Mouse (Mus musculus) frontal cortex, adult 2 months (tissue): ENCODE results near the gene Slc4a4. TPM values are rescaled to one million over a fixed set of nuclear protein-coding genes. Genes with fewer than 3 reads are reported as not detected.
A peak's percentile ranks its signal among the peaks of the same experiment; 100 is the strongest.
"Not testable (repeated sequence)": the region's sequence is repeated elsewhere in the genome, so short reads cannot be mapped to it uniquely, and the experiment has no call there.

ENCODE experiments used
- DNase-seq, 2 experiments: peaks; one replicate each; pipeline ENCODE4 v3.0.0; 2022; ENCODE audit warnings: low spot score in 1 of 2; ENCODE audit errors: extremely low spot score in 1 of 2
- polyA plus RNA-seq: library from polyadenylated mRNA; depleted of rRNA; stranded (reverse); fragments of >200 nt; gene quantifications from 2 replicates; pipeline ENCODE4 v1.2.3, GENCODE M21; 2012

Gene Slc4a4
- polyA plus RNA-seq, 1 experiment, result 73.9 TPM

DNA sequence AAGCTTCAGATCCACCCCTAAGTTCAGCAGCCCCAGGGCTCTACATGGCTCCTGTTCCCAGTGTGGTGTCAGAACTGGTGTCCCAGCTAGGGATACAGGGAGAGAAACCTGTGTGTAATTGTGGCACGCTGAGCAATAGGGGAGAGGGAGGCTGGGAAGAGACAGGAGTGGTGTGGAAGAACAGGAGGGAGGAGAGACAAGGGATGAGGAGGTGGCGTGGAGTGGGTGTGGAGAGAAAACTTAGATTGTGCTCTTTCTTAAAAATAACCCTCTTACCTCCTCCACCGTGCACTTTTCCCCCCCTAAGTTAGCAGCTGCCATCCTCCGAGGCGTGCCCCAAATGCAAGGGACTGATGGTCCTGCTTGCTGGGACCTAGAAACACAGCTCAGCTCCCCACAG lies 72.3 kb downstream of the Slc4a4 start:
- peak; percentile 71 to 74 for DNase-seq

DNA sequence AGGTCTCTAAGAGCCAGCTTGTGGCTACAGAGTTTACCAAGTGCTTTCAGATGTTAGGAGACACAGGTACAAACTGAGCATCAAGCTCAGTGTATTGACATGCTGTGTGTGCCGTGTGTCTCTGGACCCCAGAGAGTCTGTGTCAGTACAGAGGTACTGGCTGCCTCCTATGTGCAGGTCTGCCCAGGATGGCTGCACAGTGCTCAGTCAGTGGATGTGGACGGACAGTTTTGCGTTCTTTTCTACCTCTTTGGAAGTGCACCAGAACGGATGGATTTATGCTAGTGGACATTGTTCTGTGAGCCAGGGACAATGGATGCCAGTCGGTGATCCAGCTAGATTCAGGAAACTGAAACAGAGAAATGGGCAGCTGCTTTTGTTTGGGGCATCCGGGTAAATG lies 72.8 kb downstream of the Slc4a4 start:
- no peak for DNase-seq

DNA sequence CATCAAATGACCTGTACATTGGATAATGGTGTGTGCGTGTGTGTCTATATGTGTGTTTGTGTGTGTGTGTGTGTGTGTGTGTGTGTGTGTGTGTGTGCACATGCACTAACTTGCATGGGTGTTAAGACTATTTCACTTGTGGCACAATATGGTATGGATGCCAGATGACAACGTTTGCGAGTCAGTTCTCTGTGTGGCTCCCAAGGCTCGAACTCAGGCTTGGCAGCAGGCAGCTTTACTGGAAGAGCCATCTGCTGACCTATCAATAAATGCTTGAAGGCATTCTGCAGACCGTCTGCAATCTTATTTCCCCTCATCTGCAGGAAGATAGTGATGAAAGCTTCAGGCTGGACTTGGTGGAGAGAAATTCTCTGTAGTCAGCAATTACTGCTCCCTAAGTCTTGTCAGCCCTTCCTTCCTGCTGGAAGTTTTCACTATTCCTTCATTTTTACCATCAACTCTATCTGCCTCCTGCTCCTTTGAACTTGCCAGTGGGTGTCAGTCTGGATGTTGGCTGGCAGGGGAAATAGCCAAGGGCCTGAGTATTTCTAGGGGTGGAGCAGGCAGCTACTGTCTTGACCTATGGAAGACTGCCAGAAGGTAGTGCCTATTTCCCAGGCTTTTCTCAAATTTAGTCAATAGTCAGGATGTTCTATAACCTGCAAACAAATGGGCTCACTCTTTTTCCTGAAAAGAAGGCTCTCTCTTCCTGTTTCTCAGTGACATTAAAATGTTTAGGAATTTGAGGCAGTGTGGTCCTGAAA lies 73.9 kb downstream of the Slc4a4 start:
- no peak for DNase-seq

DNA sequence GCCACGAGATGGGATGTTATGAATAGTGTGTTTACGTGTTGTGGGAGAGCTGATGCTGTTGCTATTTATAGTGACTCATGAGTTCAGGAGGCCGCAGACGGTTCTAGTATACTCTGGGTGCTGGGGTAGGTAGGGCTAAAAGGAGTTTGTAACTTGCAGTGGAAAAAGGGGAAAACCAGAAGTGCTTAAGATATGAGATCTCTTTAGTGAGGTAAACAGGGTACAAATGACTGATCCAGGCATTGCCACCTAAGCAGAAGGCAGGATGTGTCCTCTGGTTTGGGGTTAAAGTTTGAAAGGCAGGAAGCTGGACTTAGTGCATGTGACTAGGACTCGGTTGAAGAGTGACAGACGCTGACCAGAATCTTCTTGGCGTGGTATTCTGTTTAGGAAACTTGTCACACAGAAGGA lies 74.7 kb downstream of the Slc4a4 start:
- no peak for DNase-seq

DNA sequence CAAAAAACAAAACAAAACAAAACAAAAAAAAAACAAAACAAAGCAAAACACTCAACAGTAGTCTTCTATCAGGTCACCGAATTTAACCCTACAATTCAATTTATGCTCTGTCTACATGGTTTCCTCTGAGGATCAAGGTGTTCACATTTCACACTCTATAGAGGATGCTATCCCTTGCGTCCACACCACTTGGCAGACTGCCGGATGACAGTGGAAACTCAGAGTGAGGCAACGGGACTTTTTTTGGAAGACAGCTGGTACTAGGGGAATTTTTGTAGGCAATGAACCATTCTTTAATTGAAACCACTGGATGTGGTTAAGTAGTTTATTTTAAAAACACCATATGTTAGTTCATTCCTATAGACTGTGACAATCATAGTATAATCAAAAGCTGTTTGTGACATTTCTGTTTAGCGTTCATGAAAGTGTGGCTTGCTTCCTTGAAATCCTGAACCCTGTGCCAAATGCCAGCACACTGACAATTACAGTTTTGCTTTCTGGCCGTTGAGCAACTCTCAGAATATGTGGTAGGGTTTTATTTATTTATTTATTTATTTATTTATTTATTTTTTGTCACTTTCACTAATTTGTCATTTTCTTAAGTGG lies 78.2 kb downstream of the Slc4a4 start:
- no peak for DNase-seq

DNA sequence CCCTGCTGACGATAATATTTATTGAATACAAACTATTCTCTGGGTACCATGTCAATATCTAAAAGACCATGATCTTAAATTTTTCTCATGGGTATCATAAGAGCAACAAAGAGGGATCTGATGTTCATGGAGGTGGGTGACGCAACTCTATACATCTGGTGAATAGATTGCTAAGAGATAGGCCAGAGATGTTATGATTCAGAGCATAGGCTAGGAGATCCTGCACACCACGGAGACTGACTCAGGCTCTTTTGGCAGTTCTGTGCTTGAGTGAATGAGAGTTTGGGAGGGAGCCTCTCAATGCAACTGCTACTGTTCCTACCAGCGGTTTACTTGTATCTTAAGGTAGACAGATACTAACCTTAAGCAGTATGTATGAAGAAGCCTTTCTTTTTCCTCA lies 79.9 kb downstream of the Slc4a4 start:
- no peak for DNase-seq

DNA sequence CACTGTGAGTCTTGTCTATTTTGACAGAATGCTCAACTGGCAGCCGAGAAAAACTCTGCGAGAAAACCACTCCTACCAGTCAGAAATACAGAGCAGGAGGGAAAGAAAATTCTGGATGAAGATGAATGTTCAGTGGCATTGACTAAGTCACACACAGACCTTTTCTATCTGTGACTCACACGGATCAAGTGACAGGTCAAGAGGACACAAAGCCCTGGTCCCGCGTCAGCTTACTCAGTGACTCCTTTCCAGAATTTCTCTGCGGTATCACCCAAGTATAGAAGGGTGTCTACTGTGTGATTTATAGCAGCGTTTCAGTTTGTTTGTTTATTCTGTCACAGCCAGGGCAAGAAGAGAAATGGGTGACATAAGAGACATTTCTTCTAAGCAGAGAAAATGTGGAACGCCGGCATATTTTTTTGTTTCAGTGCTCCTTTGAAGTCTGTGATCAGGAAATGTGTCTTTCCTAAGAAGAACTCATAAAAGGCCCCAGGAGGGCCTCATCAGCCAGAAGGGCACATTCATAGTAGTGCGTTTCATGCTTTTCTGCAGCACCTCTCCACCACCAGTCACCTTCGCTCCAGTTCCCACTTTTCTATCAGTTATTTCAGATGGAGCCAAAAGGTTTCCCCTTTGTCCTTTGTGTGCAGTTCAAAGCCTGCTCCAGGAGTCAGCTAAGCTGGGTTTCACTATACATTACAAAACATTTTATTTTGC lies 82.5 kb downstream of the Slc4a4 start:
- DNase-seq, result no peak

DNA sequence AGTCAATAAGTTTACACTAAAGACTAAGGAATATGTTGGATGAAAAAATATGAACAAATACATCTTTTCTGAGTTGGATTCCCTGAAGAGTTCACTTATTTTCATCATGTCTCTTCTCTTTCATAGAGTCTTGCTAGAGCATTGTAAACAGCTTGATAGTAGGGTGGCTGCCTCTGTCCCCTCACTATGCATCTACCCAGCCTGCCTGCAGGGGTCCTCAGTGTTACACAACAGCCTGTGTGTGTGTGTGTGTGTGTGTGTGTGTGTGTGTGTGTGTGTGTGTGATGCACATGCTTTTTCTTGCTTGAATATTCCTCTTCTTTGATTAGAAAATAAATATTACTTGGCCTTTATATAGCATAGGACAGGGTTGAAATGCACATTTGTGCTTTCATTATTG lies 84.9 kb downstream of the Slc4a4 start:
- DNase-seq, result no peak

DNA sequence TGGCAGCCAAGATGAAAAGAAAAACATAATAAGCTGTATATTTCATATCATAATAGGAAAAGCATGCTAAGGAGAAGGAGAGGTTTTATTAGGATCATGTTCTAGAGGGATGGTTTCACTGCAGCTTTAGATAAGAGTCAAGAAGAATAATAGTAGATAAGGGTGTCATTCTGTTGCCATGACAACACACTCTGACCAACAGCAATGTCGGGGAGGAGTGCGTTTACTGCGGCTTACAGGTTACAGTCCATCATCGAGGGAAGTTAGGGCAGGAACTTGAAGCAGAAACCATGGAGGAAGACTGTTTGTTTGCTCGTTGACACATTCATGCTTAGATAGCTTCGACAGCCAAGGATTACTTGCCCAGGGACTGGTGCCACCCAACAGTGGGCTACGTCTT lies 85.7 kb downstream of the Slc4a4 start:
- DNase-seq, result no peak

DNA sequence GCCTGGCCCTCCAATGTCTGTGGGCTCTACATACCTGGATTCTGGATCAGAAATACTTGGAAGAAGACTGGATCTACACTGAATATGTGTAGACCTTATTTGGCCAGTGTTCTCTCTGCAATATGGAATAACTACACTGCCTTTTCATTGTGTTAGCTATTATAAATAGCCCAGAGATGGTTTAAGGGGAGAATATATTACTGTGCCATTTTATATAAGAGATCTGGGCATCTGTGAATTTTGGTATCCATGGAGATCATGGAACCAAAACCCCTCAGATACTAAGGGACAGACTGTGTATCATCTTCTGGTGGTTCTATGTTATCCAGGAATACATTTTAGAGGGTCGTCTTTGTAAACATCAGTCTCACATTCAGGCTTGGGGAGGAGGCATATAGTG lies 86.5 kb downstream of the Slc4a4 start:
- DNase-seq, result no peak

DNA sequence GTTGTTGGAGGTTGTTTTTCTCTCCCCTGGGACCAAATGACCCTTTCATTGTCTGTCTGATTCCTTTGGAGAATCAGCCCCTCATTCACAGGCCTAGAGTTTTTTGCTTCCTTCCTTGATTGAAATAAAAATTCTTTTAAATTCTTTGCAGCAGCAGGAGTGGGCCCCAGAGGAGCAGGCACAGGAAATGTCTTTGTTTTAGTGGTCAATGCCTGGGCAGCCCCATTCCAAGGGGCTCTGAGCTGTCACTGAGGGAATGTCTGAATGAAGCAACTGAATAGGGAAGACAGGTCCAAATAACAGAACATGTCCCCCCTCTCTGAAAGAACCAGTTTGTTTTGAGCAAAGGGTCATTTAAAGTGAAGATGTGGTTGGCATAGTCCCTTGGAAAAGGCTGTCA lies 89.1 kb downstream of the Slc4a4 start:
- DNase-seq, result no peak

DNA sequence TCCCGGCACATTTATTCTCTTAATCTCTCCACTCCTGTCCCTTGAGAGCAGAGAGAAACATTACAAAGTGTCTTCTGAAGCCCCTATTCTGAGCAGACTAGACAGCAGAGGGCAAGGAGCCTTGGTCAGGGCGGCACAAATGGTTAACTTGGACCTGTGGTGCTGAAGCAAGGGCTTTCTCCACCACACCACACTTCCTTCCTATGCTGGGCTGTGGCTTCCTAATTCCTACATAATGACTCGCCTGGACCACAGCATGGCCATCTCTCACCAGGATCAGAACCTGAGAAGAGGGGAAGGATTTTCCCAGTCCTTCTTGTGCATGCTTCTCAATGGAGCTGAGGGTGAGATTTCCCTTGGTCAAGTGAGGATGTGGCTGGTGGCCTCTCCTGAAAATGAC lies 89.8 kb downstream of the Slc4a4 start:
- DNase-seq, result no peak

DNA sequence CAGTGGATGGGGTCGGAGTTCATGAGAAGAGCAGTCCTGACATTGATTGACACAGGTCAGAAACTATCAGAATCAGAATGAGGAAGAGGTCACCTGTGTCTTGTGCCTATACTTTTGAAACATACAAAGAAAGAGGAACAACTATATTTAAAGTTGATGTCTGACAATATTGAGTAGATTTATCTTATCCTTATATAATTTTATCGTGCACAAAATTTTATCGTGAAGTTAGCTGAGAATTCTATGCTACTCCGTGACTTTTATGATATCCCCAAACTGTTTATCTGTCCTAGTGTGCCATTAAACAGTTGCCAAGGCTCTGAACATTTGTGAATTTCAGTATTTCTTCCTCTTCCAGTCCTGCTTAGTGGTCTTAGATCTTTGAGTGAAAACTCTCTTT lies 94.1 kb downstream of the Slc4a4 start:
- no peak for DNase-seq

DNA sequence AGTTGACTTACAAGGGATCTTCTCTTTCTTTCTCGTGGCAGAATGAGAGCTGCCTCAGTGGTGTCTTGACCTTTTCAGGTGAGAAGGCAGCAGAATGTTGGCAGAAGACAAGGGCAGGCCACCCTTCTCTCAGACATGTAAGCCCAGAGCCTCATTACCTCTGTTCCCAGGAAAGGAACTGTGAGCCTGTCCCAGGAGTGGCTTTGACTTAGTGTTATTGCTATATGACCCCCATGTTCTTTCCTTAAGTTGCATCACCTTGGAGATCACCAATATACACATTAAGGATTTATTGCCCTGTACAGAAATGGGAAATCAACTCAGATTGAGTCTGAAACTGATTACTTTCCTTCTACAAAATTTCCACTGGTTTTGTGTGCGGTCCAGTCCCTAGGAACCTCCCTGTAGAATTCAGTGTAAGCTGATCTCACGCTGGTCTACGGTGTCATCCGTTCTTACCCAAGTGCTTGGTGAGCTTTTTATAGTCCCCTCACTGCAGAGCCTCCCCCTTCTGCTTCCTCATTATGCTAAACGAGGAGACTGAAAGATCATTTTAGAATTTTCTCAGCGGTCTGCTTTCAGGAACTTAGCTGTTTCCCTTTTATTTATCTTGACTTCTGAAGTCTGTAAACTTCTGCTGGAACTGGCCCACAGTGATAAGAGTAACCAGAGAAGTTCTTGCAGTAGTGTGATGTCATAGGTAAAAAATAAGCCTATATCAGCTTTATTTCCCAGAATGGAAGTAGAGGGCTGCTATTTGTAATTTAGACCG lies 94.8 kb downstream of the Slc4a4 start:
- DNase-seq, result peak in 1 of 2 experiments; percentile 43

DNA sequence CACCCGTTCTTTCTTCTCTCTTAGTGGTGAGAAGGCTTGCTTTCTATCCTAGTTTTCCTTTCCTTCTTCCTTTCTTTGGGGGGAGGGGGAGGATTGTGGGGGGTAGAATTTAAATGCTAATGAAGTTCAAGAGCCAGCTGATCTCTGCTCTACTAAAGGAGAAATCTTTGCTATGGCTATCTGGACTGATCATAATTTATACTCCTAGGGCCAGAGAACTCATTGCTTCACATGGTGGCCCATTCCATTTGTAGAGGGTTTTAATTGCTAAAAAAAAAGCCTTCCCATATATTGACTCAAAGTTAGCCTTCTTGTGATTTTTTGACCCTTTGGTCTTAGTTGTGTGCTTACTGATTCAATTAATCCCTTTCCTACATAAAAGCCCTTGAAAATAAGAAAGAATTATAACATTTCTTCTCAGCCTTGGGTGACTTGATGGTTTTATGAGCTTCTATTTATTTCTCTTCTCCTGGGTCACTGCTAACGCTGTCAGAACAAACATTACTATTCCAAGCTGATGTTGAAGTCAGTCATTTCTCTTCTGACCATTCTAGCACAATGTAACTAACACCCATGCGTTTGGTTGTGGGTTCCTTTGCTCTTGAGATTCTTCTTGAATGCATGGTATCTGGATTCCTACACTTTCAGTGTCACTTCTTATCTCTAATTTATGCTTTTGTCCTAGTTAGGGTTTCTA lies 95.6 kb downstream of the Slc4a4 start:
- DNase-seq, result no peak

DNA sequence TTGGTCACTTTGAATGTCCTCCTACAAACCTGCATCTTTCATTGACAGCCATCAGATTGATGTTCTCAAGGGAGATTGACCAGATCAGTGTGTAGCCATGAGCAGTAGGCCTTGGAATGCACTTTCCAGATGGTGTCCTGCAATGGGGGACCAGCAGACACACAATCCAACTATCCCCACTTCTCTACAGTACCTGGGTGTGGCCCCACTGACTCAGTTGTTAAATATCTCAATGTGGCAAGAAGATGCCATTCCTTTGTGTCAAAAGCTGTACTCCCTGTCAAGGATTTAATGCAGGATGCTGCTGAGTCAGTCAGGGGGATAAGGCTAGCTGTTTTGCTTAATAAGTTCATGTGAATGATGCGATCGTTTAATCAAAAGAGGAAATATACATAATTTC lies 96.6 kb downstream of the Slc4a4 start:
- no peak for DNase-seq

DNA sequence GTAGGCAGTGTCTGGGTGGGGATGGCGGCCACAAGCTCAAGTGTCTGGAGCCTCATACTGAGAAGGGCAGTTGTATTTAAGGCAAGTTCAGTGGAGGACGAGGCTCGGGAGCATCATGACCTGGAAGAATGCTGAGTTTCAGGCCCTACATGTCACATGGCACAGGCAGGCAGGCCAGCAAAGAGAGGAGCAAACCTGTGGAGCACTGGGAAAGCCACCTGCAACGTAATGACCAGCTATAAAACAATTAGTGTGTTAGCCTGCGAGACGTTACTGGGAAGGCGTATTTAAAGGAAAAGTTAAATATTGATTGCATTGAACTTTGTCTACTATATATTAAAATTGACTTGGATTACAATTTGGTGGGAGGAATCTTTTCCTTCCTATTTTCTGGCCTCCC lies 97.0 kb downstream of the Slc4a4 start:
- DNase-seq, result no peak

DNA sequence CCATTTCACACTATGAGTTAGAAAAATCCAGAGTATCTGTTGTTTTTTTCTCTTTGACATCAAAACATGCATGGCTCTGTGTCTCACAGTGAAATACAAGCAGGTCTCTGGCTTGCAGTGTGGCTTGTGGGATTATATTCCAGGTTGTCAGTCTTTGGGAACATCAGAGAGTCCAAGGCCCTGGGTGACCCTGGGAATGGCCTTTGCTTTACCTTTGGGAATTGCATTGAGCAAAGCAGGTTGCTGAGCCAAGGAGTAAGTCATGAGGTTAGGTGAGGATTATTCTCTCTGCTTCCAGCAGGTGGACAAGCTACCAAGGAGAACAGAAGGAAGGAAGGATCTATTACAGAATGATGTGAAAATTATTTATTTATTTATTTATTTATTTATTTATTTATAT lies 102.4 kb downstream of the Slc4a4 start:
- DNase-seq, result no peak

DNA sequence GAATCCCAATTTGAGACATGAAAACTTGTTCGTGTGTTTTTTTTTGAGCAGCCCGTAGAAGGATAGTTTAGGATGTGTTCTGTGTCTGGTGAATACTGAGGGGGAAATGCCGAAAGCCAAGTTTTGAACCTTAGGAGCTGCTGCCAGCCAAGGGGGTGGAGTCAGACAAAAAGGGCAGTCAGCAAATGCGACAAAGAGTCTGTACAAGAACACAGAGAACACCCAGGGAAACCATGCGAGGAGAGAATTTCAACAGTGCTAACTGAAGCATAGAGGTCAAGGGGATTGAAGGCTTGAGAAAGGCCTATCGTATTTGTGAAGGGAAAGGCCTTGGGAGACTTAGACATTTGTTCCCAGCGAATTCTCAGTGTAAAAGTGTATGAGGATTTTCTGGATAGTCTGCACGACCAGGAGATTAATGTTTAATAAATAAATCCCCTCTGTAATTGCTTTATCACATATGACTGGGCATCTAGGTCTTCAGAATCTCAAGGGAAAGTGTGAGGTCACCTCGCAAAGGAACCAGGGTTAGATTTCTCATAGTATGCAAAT lies 103.7 kb downstream of the Slc4a4 start:
- DNase-seq, result peak; percentile 25 to 38

DNA sequence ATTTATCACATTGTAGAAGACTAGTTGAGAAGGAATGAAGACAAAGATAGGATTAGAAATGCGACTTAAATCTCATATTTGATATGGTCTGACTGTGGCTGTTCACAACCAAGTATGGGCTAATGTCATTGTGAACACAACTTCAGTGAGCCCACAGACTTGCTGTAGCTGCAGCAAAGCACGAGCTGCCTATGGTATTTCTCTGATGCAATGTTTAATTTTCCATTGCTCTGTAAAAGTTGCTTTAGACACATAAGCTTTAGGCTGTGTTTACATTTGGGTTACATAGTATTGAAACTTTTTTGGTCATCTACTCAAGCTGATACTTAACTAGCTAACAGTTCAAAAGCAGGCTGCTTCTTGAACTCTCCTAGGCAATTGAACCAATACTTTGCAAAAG lies 104.7 kb downstream of the Slc4a4 start:
- not testable (repeated sequence) for DNase-seq
